Mouse (Mus musculus) embryonic facial prominence, embryonic 11.5 days (tissue): ENCODE results near the gene Gm20388. TPM values are rescaled to one million over a fixed set of nuclear protein-coding genes. Genes with fewer than 3 reads are reported as not detected.

ENCODE experiments used
- ATAC-seq: fragments of 200-750 bp; cut with Nextera tagmentation; replicated peaks from 2 replicates; pipeline ENCODE4 v1.8.0; 2017; ENCODE audit warnings: low read depth; ENCODE audit not compliant: insufficient number of reproducible peaks, low FRiP score, low TSS enrichment
- DNase-seq: peaks from one replicate; pipeline ENCODE4 v3.0.0-alpha.2; 2015; ENCODE audit warnings: low spot score
- H3K27ac ChIP-seq: fragments of 300-500 bp; sonication (generic); replicated peaks from 2 replicates; pipeline ENCODE4 v1.5.1; 2014; ENCODE audit warnings: mild to moderate bottlenecking, low read depth, low read length, control low read depth
- H3K27me3 ChIP-seq: fragments of 300-500 bp; sonication (generic); 2 replicates; pipeline ENCODE4 v1.6.1; 2014; ENCODE audit warnings: mild to moderate bottlenecking, low read length, moderate library complexity, mixed read lengths; ENCODE audit not compliant: control insufficient read depth, insufficient read depth
- H3K36me3 ChIP-seq: fragments of 300-500 bp; sonication (generic); replicated peaks from 2 replicates; pipeline ENCODE4 v1.6.1; 2014; ENCODE audit warnings: low read depth, mild to moderate bottlenecking, low read length, moderate library complexity, mixed read lengths; ENCODE audit not compliant: control insufficient read depth, insufficient read depth
- H3K4me1 ChIP-seq: fragments of 300-500 bp; sonication (generic); 2 replicates; pipeline ENCODE4 v1.6.1; 2014; ENCODE audit warnings: low read length, mixed read lengths; ENCODE audit not compliant: control insufficient read depth, insufficient read depth
- H3K4me2 ChIP-seq: fragments of 300-500 bp; sonication (generic); 2 replicates; pipeline ENCODE4 v1.6.1; 2014; ENCODE audit warnings: low read depth, mild to moderate bottlenecking, control low read depth, low read length, moderate library complexity
- H3K4me3 ChIP-seq: fragments of 300-500 bp; sonication (generic); 2 replicates; pipeline ENCODE4 v1.5.1; 2014; ENCODE audit warnings: low read depth, low read length, control low read depth
- H3K9ac ChIP-seq: fragments of 300-500 bp; sonication (generic); replicated peaks from 2 replicates; pipeline ENCODE4 v1.6.1; 2014; ENCODE audit warnings: mild to moderate bottlenecking, control low read depth, low read length
- H3K9me3 ChIP-seq: fragments of 300-500 bp; sonication (generic); replicated peaks from 2 replicates; pipeline ENCODE4 v1.6.1; 2016; ENCODE audit warnings: mild to moderate bottlenecking, low read length, inconsistent platforms, mixed read lengths; ENCODE audit not compliant: control insufficient read depth
- WGBS: fragments of 180-500 bp; shearing (Covaris S2); extraction: QIAGEN DNeasy Blood & Tissue Kit; methylation state at CpG from one replicate; pipeline ENCODE4 v1.1.7; 2014; 5-methylcytosine and 5-hydroxymethylcytosine counted together
- polyA plus RNA-seq: library from polyadenylated mRNA; unstranded; fragments of >200 nt; fragmentation: Nextera tagmentation; extraction: Ambion mirVana; gene quantifications from 2 replicates; pipeline ENCODE4 v1.2.1, GENCODE M21; 2014

Gm20388 gene
- polyA plus RNA-seq, 1 experiment from 2014 or later, result 3.1 TPM

GRCm38 (mm10) chr8:122904496-122904895 lies 2993.9 kb downstream of the Gm20388 start:
- WGBS, result 91% methylated on average over 11 of the region's 11 CpGs
- Histone ChIP-seq H3K4me3 (no peak overlapping the region), H3K4me2 (no peak overlapping the region), H3K36me3 (no peaks in the 10 kb centered on the region; the same call in 1 of the 2 replicates), H3K9me3 (no peaks in the 10 kb centered on the region), H3K27me3 (no peaks in the 10 kb centered on the region), H3K27ac (no peak overlapping the region), H3K4me1 (no peaks in the 10 kb centered on the region), H3K9ac (no peak overlapping the region)
- no peak for DNase-seq
- ATAC-seq, result no peak

- H3K36me3 ChIP-seq, result no peaks in the 10 kb centered on the region; the same call in 1 of the 2 replicates
- H3K9me3 ChIP-seq, result no peaks in the 10 kb centered on the region
- no peak overlapping the region for H3K4me3 ChIP-seq
- H3K4me1 ChIP-seq, result no peaks in the 10 kb centered on the region
- H3K9ac ChIP-seq, result no peak overlapping the region
- WGBS, result 95% methylated on average over 4 of the region's 4 CpGs
- no peaks in the 10 kb centered on the region for H3K27me3 ChIP-seq
- no peak for ATAC-seq
- no peak for DNase-seq
- H3K27ac ChIP-seq, result no peak overlapping the region
- H3K4me2 ChIP-seq, result no peak overlapping the region
Measured at GRCm38 (mm10) chr8:122905346-122905745, 2994.7 kb downstream of the Gm20388 start.

GRCm38 (mm10) chr8:122906463-122907021 lies 2995.9 kb downstream of the Gm20388 start:
- Histone ChIP-seq H3K4me3 (no peak overlapping the region), H3K27ac (no peak overlapping the region), H3K27me3 (no peaks in the 10 kb centered on the region), H3K9ac (no peak overlapping the region), H3K4me1 (no peaks in the 10 kb centered on the region), H3K36me3 (no peaks in the 10 kb centered on the region; the same call in 1 of the 2 replicates), H3K4me2 (no peak overlapping the region), H3K9me3 (no peaks in the 10 kb centered on the region)
- 61% methylated on average over 6 of the region's 6 CpGs for WGBS
- DNase-seq (peak; percentile 87), ATAC-seq (0 out of 2 replicates have a peak, but pooled peaks have one; percentile 15)

GRCm38 (mm10) chr8:122912150-122912549 lies 3001.5 kb downstream of the Gm20388 start:
- H3K27ac ChIP-seq, result no peak overlapping the region
- H3K4me1 ChIP-seq, result peaks cover 2% of the 10 kb centered on the region; the same call in 1 of the 2 replicates
- H3K4me2 ChIP-seq, result no peak overlapping the region
- H3K27me3 ChIP-seq, result no peaks in the 10 kb centered on the region
- no peak overlapping the region for H3K9ac ChIP-seq
- no peak for DNase-seq
- peaks cover 2% of the 10 kb centered on the region; the same call in 1 of the 2 replicates for H3K36me3 ChIP-seq
- H3K9me3 ChIP-seq, result no peaks in the 10 kb centered on the region
- H3K4me3 ChIP-seq, result no peak overlapping the region
- no peak for ATAC-seq
- 87% methylated on average over 3 of the region's 3 CpGs for WGBS

- Histone ChIP-seq H3K36me3 (peaks cover 2% of the 10 kb centered on the region; the same call in 1 of the 2 replicates), H3K4me1 (peaks cover 4% of the 10 kb centered on the region), H3K27me3 (no peaks in the 10 kb centered on the region), H3K27ac (no peak overlapping the region), H3K9me3 (no peaks in the 10 kb centered on the region), H3K4me3 (no peak overlapping the region), H3K4me2 (no peak overlapping the region), H3K9ac (no peak overlapping the region)
- 95% methylated on average over 4 of the region's 4 CpGs for WGBS
- ATAC-seq (no peak), DNase-seq (no peak)
Measured at GRCm38 (mm10) chr8:122912871-122913270, 3002.2 kb downstream of the Gm20388 start.

- H3K9ac ChIP-seq, result no peak overlapping the region
- H3K27me3 ChIP-seq, result no peaks in the 10 kb centered on the region
- no peak overlapping the region for H3K4me3 ChIP-seq
- DNase-seq (no peak), ATAC-seq (no peak)
- WGBS, result 64% methylated on average over 3 of the region's 3 CpGs
- peaks cover 2% of the 10 kb centered on the region; the same call in 1 of the 2 replicates for H3K36me3 ChIP-seq
- peaks cover 4% of the 10 kb centered on the region for H3K4me1 ChIP-seq
- H3K9me3 ChIP-seq, result no peaks in the 10 kb centered on the region
- H3K4me2 ChIP-seq, result no peak overlapping the region
- no peak overlapping the region for H3K27ac ChIP-seq
Measured at GRCm38 (mm10) chr8:122916766-122917165, 3006.1 kb downstream of the Gm20388 start.

GRCm38 (mm10) chr8:122917531-122918392 lies 3007.1 kb downstream of the Gm20388 start:
- H3K9me3 ChIP-seq, result no peaks in the 10 kb centered on the region
- ATAC-seq (peak; percentile 87), DNase-seq (peak; percentile 72)
- H3K4me1 ChIP-seq, result peaks cover 4% of the 10 kb centered on the region
- H3K27me3 ChIP-seq, result no peaks in the 10 kb centered on the region
- no peak overlapping the region for H3K9ac ChIP-seq
- 0 out of 2 replicates have a peak overlapping the region, but pooled peaks have one; percentile 35 for H3K27ac ChIP-seq
- no peak overlapping the region for H3K4me3 ChIP-seq
- H3K36me3 ChIP-seq, result peaks cover 2% of the 10 kb centered on the region; the same call in 1 of the 2 replicates
- 41% methylated on average over 11 of the region's 11 CpGs for WGBS
- H3K4me2 ChIP-seq, result peak overlapping the region; percentile 6; the same call in 1 of the 2 replicates
